10 mouse cellular contexts compared by ENCODE assay signal in genomic region chr10:122183025-122183424, GRCm38 (mm10).
DNase-seq lines count a peak whose midpoint lies in the region; ATAC-seq and TF ChIP-seq lines count a peak whose summit lies in the region.
"Had no signal": no experiment of that assay in that cellular context is flagged by ENCODE, and none has a peak within 500 bp of the region (broad histone marks: within the 10 kb centered on the region; RNA-seq: fewer than 3 reads in every experiment).

No protein-coding gene starts in this region.

- H3K9me3 ChIP-seq in midbrain, embryonic 10.5 days (replicated peaks), result no peaks in the 10 kb centered on the region
- no peaks in the 10 kb centered on the region for H3K9me3 ChIP-seq in forebrain, embryonic 12.5 days
- H3K9me3 ChIP-seq: embryonic facial prominence, embryonic 15.5 days; limb, embryonic 12.5 days had no signal

- peak; percentile 40 for DNase-seq in gastrocnemius, adult 2 months
- DNase-seq in gastrocnemius, adult 8-10 months (ENCODE audit: low spot score in 2 of 2), result no peak
- DNase-seq in right cerebral cortex, adult 2 months (ENCODE audit: low spot score in 2 of 2), result peak; percentile 38 to 47
- no peak for DNase-seq in right cerebral cortex, postnatal 36 days (ENCODE audit: low spot score in 2 of 2)
- DNase-seq in left cerebral cortex, postnatal 14 days (ENCODE audit: low spot score in 2 of 2), result peak; percentile 57 to 70
- DNase-seq in midbrain, embryonic 10.5 days (ENCODE audit: low spot score), result no peak

- ATAC-seq in forebrain, embryonic 12.5 days (ENCODE audit: low FRiP score), result no peak

- TF ChIP-seq CTCF in gastrocnemius, adult 2 months (IDR thresholded peaks at IDR 0.05), result peak; percentile 65
- TF ChIP-seq CTCF in embryonic fibroblast, embryonic 13.5 days (IDR thresholded peaks at IDR 0.05; ENCODE audit: borderline replicate concordance, insufficient read depth, low read length), result peak; percentile 17; the same call in 1 of the 2 replicates

- no peak overlapping the region for H3K4me2 ChIP-seq in forebrain, embryonic 12.5 days
- H3K4me2 ChIP-seq: embryonic facial prominence, embryonic 15.5 days; limb, embryonic 12.5 days had no signal

- no peak overlapping the region for H3K27ac ChIP-seq in gastrocnemius, adult 2 months
- H3K27ac ChIP-seq in embryonic fibroblast, embryonic 13.5 days (ENCODE audit: insufficient read depth, low read length), result no peak overlapping the region
- H3K27ac ChIP-seq in midbrain, embryonic 10.5 days (replicated peaks), result no peak overlapping the region
- no peak overlapping the region for H3K27ac ChIP-seq in forebrain, embryonic 12.5 days
- H3K27ac ChIP-seq: embryonic facial prominence, embryonic 15.5 days; limb, embryonic 12.5 days had no signal

- no peaks in the 10 kb centered on the region for H3K36me3 ChIP-seq in midbrain, embryonic 10.5 days
- H3K36me3 ChIP-seq in forebrain, embryonic 12.5 days (replicated peaks), result no peaks in the 10 kb centered on the region
- H3K36me3 ChIP-seq: embryonic facial prominence, embryonic 15.5 days; limb, embryonic 12.5 days had no signal

- intact Hi-C loops in gastrocnemius, adult 2 months (cut with DNase I), result loop anchor here (1.0 to 10.0 kb wide), 2 partner anchors 262 to 346 kb away; partner anchors contain the start of gene Avpr1a
- intact Hi-C loops in left cerebral cortex, postnatal 14 days (cut with DNase I), result loop anchor here (2.0 to 5.0 kb wide), 2 partner anchors 264 to 346 kb away; partner anchors contain the start of gene Avpr1a

- no peak overlapping the region for H3K9ac ChIP-seq in forebrain, embryonic 12.5 days
- H3K9ac ChIP-seq: embryonic facial prominence, embryonic 15.5 days; limb, embryonic 12.5 days had no signal

- no peaks in the 10 kb centered on the region for H3K4me1 ChIP-seq in embryonic fibroblast, embryonic 13.5 days (ENCODE audit: control insufficient read depth, insufficient read depth, low read length)
- H3K4me1 ChIP-seq in midbrain, embryonic 10.5 days, result no peaks in the 10 kb centered on the region
- no peaks in the 10 kb centered on the region for H3K4me1 ChIP-seq in forebrain, embryonic 12.5 days
- H3K4me1 ChIP-seq: embryonic facial prominence, embryonic 15.5 days; limb, embryonic 12.5 days had no signal

- TF ChIP-seq POLR2A in embryonic fibroblast, embryonic 13.5 days (IDR thresholded peaks at IDR 0.05; ENCODE audit: low read depth, low read length), result no peak

- 37% methylated on average over 4 of the region's 4 CpGs for WGBS in midbrain, embryonic 10.5 days
- WGBS in forebrain, embryonic 12.5 days, result 39% methylated on average over 4 of the region's 4 CpGs

- no peaks in the 10 kb centered on the region for H3K27me3 ChIP-seq in midbrain, embryonic 10.5 days (ENCODE audit: low read depth, poor library complexity, severe bottlenecking)
- no peaks in the 10 kb centered on the region for H3K27me3 ChIP-seq in forebrain, embryonic 12.5 days
- H3K27me3 ChIP-seq: embryonic facial prominence, embryonic 15.5 days; limb, embryonic 12.5 days had no signal

- no peak overlapping the region for H3K4me3 ChIP-seq in gastrocnemius, adult 2 months
- no peak overlapping the region for H3K4me3 ChIP-seq in embryonic fibroblast, embryonic 13.5 days (ENCODE audit: insufficient read depth, low read length)
- no peak overlapping the region for H3K4me3 ChIP-seq in midbrain, embryonic 10.5 days
- H3K4me3 ChIP-seq in forebrain, embryonic 12.5 days (replicated peaks), result no peak overlapping the region
- H3K4me3 ChIP-seq: embryonic facial prominence, embryonic 15.5 days; limb, embryonic 12.5 days had no signal

Comparison
In these comparisons a context has a peak if more than half of its experiments do, and no peak if none do; other contexts are left out.
1. DNase-seq: peak in gastrocnemius, adult 2 months (single experiment), right cerebral cortex, adult 2 months (2 of 2) and left cerebral cortex, postnatal 14 days (2 of 2); none in gastrocnemius, adult 8-10 months (0 of 2), right cerebral cortex, postnatal 36 days (0 of 2) and midbrain, embryonic 10.5 days (single experiment).